Mouse (Mus musculus) splenic B cell, adult 2 months (primary cell): ENCODE results near the gene Wdr43.

Experiments used
- DNase-seq: peaks from one replicate; pipeline ENCODE4 v3.0.0-alpha.2; 2011; ENCODE audit warnings: low read depth, low spot score
- H3K27me3 ChIP-seq: 2 replicates; pipeline ENCODE4 v1.6.1; 2012; ENCODE audit warnings: mild to moderate bottlenecking, low read length, moderate library complexity, mixed read lengths; ENCODE audit not compliant: control insufficient read depth, poor library complexity, insufficient read depth, severe bottlenecking
- H3K36me3 ChIP-seq: 2 replicates; pipeline ENCODE4 v1.6.1; 2012; ENCODE audit warnings: mild to moderate bottlenecking, low read length, moderate library complexity, mixed read lengths; ENCODE audit not compliant: control insufficient read depth, poor library complexity, insufficient read depth, severe bottlenecking

The Wdr43 gene

GRCm38 (mm10) chr17:71705550-71706480 lies 90.1 kb downstream of the Wdr43 start:
- no peak for DNase-seq
- Histone ChIP-seq H3K36me3 (no peaks in the 10 kb centered on the region), H3K27me3 (no peaks in the 10 kb centered on the region)

DNA sequence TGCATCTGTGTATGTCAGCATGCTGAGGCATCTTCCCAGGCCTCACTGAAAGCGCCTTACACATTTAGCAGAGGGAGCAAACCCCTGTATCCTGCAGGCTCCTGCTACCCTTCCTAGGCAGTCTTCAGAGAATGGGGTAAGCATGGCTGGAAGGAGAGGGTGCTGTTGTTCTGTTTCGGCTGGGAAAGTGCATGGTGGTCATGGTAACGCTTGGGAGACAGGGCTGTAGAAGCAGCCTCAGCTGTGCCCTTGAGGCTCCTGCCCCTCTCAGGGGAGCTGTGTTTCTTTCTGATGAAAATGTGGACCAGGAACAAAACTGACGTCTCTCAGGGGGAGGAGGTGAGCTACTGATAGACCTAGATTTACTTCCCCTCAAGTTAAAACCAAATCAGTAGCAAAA lies 92.0 kb downstream of the Wdr43 start:
- DNase-seq, result no peak
- Histone ChIP-seq H3K27me3 (no peaks in the 10 kb centered on the region), H3K36me3 (no peaks in the 10 kb centered on the region)
